ENCODE assay signal across 19 mouse cellular contexts in the genomic region with DNA sequence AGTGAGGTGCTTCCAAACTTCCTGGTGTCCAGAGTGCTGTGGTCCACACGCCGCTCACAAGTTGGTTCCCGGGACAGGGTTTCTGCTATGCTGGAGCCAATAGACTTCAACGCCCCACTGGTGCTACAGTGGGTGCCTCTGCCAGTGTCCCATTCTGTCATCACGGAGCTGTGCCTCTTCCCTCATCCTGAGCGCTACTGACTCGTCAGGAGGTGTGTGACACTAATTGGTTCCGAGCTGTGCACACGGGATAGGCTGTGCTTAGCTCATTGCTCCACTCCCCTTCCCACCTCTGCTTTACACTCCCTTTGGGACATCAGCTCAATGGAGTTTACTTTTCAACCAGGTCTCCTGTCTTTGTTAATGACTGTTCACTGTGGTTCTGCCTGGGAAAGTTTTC.
A peak's percentile ranks its signal among the peaks of the same experiment; 100 is the strongest.
DNase-seq lines count a peak whose midpoint lies in the region; ATAC-seq lines count a peak whose summit lies in the region.
"Had no signal": no experiment of that assay in that cellular context is flagged by ENCODE, and none has a peak within 500 bp of the region (broad histone marks: within the 10 kb centered on the region; RNA-seq: fewer than 3 reads in every experiment).

No protein-coding gene starts in this region.

- no peak overlapping the region for H3K4me3 ChIP-seq in hindbrain, embryonic 11.5 days (ENCODE audit: low read depth, low read length)
- H3K4me3 ChIP-seq in hindbrain, embryonic 14.5 days (replicated peaks; ENCODE audit: low read length) = no peak overlapping the region
- no peak overlapping the region for H3K4me3 ChIP-seq in midbrain, embryonic 16.5 days (ENCODE audit: low read depth, low read length)
- H3K4me3 ChIP-seq in midbrain, embryonic 10.5 days = no peak overlapping the region
- no peak overlapping the region for H3K4me3 ChIP-seq in hindbrain, embryonic 12.5 days
- H3K4me3 ChIP-seq: heart, embryonic 10.5 days had no signal

- ATAC-seq in hindbrain, embryonic 11.5 days (ENCODE audit: low FRiP score) = peak; percentile 54; the same call in 1 of the 2 replicates
- ATAC-seq in hindbrain, embryonic 14.5 days (ENCODE audit: low FRiP score) = no peak
- 0 out of 2 replicates have a peak, but pooled peaks have one; percentile 41 for ATAC-seq in midbrain, embryonic 16.5 days
- ATAC-seq in hindbrain, embryonic 12.5 days (ENCODE audit: low FRiP score) = 0 out of 2 replicates have a peak, but pooled peaks have one; percentile 50
- no peak for ATAC-seq in monocyte, adult 5-6 weeks (replicated peaks; ENCODE audit: insufficient number of reproducible peaks, low FRiP score, low TSS enrichment, poor library complexity, severe bottlenecking)
- ATAC-seq: CD4-positive, CD25-positive, alpha-beta regulatory T cell, adult 4 months; intestine, postnatal 0 days had no signal

- no peaks in the 10 kb centered on the region for H3K36me3 ChIP-seq in hindbrain, embryonic 11.5 days (ENCODE audit: control insufficient read depth, insufficient read depth, low read length)
- H3K36me3 ChIP-seq in hindbrain, embryonic 14.5 days (replicated peaks; ENCODE audit: control insufficient read depth, insufficient read depth) = no peaks in the 10 kb centered on the region
- no peaks in the 10 kb centered on the region for H3K36me3 ChIP-seq in midbrain, embryonic 16.5 days (ENCODE audit: control insufficient read depth, insufficient read depth, low read length)
- no peaks in the 10 kb centered on the region for H3K36me3 ChIP-seq in midbrain, embryonic 10.5 days
- H3K36me3 ChIP-seq in hindbrain, embryonic 12.5 days = no peaks in the 10 kb centered on the region
- H3K36me3 ChIP-seq: heart, embryonic 10.5 days had no signal

- H3K27me3 ChIP-seq in hindbrain, embryonic 11.5 days (ENCODE audit: control insufficient read depth, insufficient read depth, low read length) = no peaks in the 10 kb centered on the region
- H3K27me3 ChIP-seq in hindbrain, embryonic 14.5 days (ENCODE audit: control insufficient read depth, insufficient read depth, low read length) = no peaks in the 10 kb centered on the region
- no peaks in the 10 kb centered on the region for H3K27me3 ChIP-seq in midbrain, embryonic 16.5 days (ENCODE audit: control insufficient read depth, insufficient read depth, low read depth, low read length)
- no peaks in the 10 kb centered on the region for H3K27me3 ChIP-seq in midbrain, embryonic 10.5 days (ENCODE audit: low read depth, poor library complexity, severe bottlenecking)
- no peaks in the 10 kb centered on the region for H3K27me3 ChIP-seq in hindbrain, embryonic 12.5 days

- H3K4me2 ChIP-seq in hindbrain, embryonic 11.5 days (replicated peaks; ENCODE audit: low read depth, low read length) = no peak overlapping the region
- H3K4me2 ChIP-seq in hindbrain, embryonic 14.5 days (replicated peaks) = no peak overlapping the region
- H3K4me2 ChIP-seq in midbrain, embryonic 16.5 days (ENCODE audit: low read length) = no peak overlapping the region
- H3K4me2 ChIP-seq in hindbrain, embryonic 12.5 days (replicated peaks) = no peak overlapping the region
- H3K4me2 ChIP-seq: lung, embryonic 14.5 days had no signal

- H3K4me1 ChIP-seq in hindbrain, embryonic 11.5 days (replicated peaks; ENCODE audit: control insufficient read depth, insufficient read depth, low read length) = no peaks in the 10 kb centered on the region
- peaks cover 3% of the 10 kb centered on the region; the same call in 1 of the 2 replicates for H3K4me1 ChIP-seq in hindbrain, embryonic 14.5 days (replicated peaks; ENCODE audit: control insufficient read depth, insufficient read depth, low read length)
- H3K4me1 ChIP-seq in midbrain, embryonic 16.5 days (ENCODE audit: control insufficient read depth, insufficient read depth, low read length) = no peaks in the 10 kb centered on the region; the same call in 1 of the 2 replicates
- H3K4me1 ChIP-seq in midbrain, embryonic 10.5 days = no peaks in the 10 kb centered on the region
- H3K4me1 ChIP-seq in hindbrain, embryonic 12.5 days = peaks cover 8% of the 10 kb centered on the region; the same call in 1 of the 2 replicates
- H3K4me1 ChIP-seq: heart, embryonic 10.5 days had no signal

- H3K9me3 ChIP-seq in hindbrain, embryonic 11.5 days (ENCODE audit: control insufficient read depth, low read length) = no peaks in the 10 kb centered on the region
- no peaks in the 10 kb centered on the region for H3K9me3 ChIP-seq in hindbrain, embryonic 14.5 days (ENCODE audit: control insufficient read depth, low read length)
- no peaks in the 10 kb centered on the region for H3K9me3 ChIP-seq in midbrain, embryonic 16.5 days (replicated peaks; ENCODE audit: control insufficient read depth, low read length, poor library complexity, severe bottlenecking)
- no peaks in the 10 kb centered on the region for H3K9me3 ChIP-seq in midbrain, embryonic 10.5 days (replicated peaks)
- no peaks in the 10 kb centered on the region for H3K9me3 ChIP-seq in hindbrain, embryonic 12.5 days (replicated peaks)
- H3K9me3 ChIP-seq: heart, embryonic 10.5 days had no signal

- WGBS in hindbrain, embryonic 11.5 days = 71% methylated on average over 9 of the region's 9 CpGs
- WGBS in hindbrain, embryonic 14.5 days = 62% methylated on average over 9 of the region's 9 CpGs
- WGBS in midbrain, embryonic 16.5 days = 72% methylated on average over 9 of the region's 9 CpGs
- 78% methylated on average over 9 of the region's 9 CpGs for WGBS in midbrain, embryonic 10.5 days
- WGBS in hindbrain, embryonic 12.5 days = 69% methylated on average over 9 of the region's 9 CpGs

- DNase-seq in hindbrain, embryonic 11.5 days (ENCODE audit: low spot score) = no peak
- no peak for DNase-seq in hindbrain, embryonic 14.5 days (ENCODE audit: low spot score)
- no peak for DNase-seq in midbrain, embryonic 10.5 days (ENCODE audit: low spot score)
- peak; percentile 59 for DNase-seq in retina, postnatal 1 day
- DNase-seq: adrenal gland, adult 8-10 months; cerebellum, adult 9-11 months; gastrocnemius, postnatal 10 days; heart, postnatal 36 days; lung, embryonic 14.5 days; right cerebral cortex, postnatal 14 days; thymus, postnatal 14 days had no signal

- H3K27ac ChIP-seq in hindbrain, embryonic 11.5 days (ENCODE audit: low read depth, low read length) = no peak overlapping the region
- H3K27ac ChIP-seq in hindbrain, embryonic 14.5 days = no peak overlapping the region
- no peak overlapping the region for H3K27ac ChIP-seq in midbrain, embryonic 16.5 days (ENCODE audit: low read length)
- no peak overlapping the region for H3K27ac ChIP-seq in midbrain, embryonic 10.5 days (replicated peaks)
- no peak overlapping the region for H3K27ac ChIP-seq in hindbrain, embryonic 12.5 days
- H3K27ac ChIP-seq: heart, embryonic 10.5 days; macrophage; stomach, postnatal 0 days had no signal

- no peak overlapping the region for H3K9ac ChIP-seq in hindbrain, embryonic 11.5 days (ENCODE audit: low read depth, low read length)
- no peak overlapping the region for H3K9ac ChIP-seq in hindbrain, embryonic 14.5 days
- H3K9ac ChIP-seq in midbrain, embryonic 16.5 days (ENCODE audit: low read depth, low read length) = no peak overlapping the region
- H3K9ac ChIP-seq in hindbrain, embryonic 12.5 days = no peak overlapping the region
- H3K9ac ChIP-seq: lung, embryonic 14.5 days had no signal

Comparison
In these comparisons a context has a peak if more than half of its experiments do, and no peak if none do; other contexts are left out.
1. ATAC-seq: peak in hindbrain, embryonic 11.5 days (single experiment), midbrain, embryonic 16.5 days (single experiment) and hindbrain, embryonic 12.5 days (single experiment); none in hindbrain, embryonic 14.5 days (single experiment) and monocyte, adult 5-6 weeks (single experiment).